Mouse (Mus musculus): ENCODE data around the gene Tas1r1.

Gene Tas1r1

DNA sequence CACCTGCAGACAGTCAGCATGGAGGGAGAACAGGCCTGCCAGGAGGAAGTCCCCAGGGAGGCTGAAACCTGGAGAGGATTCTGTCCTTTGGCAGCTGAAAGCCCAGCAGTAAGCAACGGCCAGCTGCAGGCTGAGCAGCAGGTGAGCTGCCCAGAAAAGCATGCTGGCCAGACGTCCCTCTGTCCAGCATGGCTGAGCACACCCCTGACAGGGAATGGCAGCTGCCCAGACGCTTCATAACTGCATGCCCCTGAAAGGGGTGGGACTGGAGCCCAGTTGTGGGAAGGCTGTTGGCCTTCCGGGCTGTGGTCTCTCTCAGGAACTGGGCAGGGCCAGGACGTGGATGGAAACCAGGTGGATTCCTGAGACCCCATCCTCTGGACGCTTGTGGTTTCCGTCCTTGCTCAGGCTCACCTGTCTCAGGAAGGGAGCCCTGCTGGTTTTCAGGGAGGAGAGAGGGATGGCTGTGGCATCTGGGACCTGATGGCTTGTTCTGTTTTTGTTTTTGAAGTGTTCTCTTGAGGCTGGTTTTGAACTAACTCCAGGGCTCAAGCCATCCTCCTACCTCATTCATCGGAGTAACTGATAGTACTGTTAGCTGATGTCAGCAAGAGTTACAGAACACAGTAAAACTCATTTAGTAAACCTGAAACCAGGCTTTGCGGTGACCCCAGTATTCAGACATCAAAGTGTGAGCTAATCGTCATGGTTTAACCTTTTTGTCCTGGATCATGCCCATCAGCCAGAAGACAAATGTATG lies at the start of gene Tas1r1:
TSS of gene Tas1r1 (minus strand) at position 344 of the 760 bp plus-strand sequence.
- DNase-seq: no peak

DNA sequence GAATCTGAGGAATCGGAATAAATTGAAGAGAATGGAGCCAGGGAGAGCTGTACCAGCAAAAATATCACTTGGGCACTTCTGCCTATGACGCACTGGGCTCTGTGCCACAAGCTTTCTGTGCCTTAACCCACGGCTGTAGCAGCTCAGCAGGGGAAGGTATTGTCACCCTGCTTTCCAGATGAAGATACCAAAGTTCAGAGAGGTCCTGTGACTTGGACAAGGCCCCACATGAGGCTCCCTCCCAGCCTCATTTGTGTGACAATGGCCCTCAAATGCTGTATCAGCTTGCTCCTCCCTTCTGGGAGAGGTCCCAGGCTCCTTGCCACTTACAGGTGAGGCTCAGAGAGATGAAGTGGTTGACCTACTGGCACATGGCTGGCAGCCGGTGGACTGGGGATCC lies 49.8 kb upstream of the Tas1r1 start:
- no peak for DNase-seq

DNA sequence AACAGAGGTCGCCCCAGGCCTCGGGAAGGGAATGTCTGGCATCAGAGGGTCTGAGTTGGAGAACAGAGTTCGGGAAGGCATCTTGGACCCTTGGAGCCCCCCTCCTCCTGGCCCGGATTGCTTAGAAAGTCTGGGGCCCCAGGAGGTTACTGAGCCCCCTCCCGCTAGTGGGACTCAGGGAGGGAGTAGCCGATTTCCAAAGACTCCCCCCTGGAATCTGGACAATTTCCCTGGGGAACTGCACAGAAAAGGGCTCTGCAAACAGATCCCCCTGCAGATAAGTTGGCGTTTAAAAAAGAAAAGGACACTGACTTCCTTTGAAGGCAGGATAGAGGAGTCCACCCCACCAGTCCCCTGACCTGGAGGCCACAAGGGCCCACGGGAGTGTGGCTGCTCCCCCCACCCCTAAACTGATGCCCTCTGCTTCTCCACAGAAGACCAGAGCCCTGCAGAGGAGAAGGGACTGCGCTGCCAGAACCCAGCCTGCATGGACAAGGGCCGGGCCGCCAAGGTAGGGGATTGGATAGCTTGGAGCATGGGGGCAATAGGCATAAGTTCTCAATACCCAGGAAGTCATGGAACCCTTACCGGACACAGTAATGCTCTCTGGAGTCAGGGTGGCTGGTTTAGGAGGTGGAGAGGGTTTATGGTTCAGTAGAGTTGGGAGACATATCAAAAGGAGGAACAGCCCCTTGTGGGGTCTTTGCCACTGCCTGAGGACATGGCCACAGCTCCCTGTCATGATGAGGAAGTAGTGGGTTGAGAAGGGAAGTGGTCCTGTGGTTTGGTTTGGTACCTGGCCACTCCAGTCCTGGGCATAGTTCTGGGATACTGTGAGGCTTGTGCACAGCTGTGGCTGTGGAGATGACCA lies 49.1 kb upstream of the Tas1r1 start:
- no peak for DNase-seq

DNA sequence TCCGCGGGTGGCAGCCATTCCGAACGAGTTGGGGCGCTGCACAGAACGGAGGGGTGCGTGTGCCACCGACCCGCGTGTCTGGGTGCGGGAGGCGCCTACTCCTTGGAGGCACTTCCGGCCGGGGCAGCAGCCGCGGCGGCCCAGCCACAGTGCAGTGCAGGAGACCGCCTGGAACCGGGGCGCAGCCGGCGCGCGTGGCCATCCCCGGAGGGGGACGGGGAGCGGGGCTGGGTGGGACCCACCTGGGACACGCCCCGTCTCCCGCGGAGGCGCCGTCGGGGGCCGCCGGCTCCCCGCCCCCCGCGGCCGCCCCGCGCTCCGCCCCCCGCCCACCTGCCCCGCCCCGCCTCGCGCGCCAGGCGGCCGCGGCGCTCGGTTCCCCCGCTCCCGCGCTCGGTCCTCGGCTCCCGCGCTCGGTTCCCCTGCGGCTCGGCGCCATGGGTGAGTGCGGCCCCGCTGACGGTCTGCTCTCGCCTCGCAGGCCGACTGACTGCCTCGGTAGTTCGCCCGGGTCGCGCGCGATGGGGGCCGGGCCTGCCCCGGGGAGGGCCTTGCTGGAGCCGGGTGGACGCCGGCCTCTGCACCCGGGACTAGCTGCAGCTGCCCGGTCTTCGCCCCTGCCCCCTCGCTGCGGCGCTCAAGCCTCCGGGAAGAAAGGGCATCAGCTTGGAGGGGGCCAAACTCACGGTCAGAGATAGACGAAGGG lies 48.3 kb upstream of the Tas1r1 start:
- DNase-seq: peak; percentile 67 to 80

DNA sequence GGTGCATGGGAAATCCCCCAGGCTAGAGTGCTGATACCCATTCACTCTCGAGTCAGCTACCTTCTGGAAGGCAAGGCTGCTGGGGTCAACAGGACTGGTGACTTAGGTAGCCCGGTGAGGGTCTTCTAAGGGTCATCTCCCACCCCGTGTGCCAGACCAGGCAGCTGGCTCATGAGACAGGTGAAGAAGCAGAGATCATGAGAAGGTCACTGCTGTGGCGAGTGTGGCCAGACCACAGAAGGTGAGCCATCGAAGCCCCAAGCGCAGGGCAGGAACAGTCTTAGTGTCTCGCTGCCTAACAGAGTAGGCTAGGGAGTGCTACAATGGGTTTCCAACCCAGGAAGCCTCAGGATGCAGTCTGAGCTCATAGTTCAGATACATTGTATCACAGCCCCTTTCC lies 46.2 kb upstream of the Tas1r1 start:
- DNase-seq: no peak

DNA sequence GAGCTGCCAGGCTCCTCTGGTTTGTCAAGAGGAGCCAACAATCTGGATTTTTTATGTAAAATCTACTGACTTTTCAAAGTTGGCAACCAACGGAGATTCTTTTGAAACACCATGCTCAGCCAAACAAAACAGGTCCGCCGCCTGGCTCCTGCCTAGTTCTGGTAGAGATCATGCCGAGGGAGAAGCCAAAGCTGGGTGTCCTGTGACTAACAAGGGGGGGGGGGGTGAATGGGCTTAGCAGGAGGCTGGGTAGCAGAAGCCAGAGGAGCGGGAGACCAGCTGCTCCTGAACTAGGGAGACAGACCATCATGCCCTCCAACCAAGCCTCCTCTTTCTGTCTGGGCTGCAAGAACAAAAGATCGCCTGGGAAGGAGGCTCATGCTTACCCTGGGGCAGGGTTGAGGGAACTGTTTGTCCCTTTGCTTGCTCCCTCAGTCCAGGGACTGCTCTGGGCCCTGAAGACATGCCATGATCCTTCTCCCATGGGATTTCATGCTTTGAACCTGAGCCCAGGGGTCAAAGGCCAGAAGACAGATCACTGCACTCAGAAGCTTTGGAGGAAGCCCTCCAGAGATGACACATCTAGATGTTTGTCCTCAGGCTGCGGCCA lies 45.3 kb upstream of the Tas1r1 start:
- no peak for DNase-seq

DNA sequence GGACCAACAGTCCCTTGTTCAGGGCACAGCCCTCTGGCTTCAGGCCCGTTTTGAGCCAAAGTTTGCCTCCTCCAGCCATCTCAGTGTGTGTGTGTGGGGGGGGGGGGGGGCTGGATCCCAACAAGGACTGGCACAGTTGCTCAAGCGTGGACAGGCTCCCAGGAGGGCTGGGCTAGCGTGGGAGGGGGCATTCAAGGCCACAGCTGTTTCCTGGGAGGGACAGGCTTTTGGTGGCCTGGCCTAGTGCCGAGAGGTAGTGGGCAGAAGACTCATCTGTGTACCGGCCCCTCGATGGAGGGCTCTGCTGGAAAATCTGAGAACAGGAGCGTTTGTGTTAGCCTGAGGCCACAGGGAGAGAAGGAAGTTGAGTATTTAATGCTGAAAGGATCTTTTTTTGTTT lies 41.6 kb upstream of the Tas1r1 start:
- DNase-seq: no peak

DNA sequence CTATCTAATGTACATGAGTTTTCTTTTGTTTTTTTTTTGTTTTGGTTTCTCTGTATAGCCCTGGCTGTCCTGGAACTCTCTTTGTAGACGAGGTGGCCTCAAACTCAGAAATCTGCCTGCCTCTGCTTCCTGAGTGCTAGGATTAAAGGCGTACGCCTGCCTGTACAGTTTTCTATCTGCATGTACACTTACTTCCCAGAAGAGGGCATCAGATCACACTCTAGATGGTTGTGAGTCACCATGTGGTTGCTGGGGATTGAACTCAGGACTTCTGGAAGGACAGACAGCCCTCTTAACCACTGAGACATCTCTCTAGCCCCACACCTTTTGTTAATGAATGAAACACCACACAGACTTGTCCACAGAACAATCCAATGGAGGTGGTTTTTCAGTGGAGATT lies 40.9 kb upstream of the Tas1r1 start:
- no peak for DNase-seq

DNA sequence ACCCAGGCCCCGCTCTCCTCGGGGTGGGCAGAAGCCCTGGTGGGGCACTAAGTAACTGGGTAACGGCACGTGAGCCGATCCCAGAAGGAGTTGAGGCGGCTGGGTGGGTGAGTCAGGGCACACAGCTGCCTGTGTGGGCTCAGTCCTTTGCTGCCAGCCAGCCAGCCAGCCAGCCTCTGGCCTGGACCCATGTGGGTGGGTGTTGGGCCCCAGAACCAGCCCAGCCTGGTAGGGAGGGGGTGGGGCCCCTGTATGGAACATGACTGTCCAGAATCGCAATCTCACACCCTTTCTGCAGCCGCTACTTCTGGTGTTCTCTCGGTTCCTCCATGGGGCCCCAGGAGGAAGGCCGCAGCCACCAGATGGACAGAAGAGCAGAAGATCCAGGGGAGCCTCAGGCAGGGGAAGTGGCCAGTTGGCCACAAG lies 39.8 kb upstream of the Tas1r1 start:
- DNase-seq: no peak

DNA sequence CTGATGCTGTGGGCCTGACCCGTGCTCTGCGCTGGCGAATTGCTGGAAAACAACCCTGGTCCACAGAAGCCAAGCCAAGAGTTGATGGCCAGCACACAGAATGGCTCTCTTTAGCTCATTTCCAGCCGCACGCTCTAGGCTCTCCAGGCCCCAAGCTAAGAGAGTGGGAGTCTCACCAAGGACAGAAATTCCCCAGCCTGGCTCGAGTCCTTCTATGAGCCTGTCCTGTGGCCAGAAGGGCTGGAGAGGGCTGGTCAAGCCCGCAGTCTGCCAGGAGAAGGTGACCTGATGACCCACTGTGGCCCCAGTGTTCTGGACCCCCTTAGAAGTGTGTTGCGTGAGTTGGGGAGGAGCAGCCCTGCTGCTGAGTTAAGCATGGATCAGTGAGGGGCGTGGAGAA lies 38.8 kb upstream of the Tas1r1 start:
- DNase-seq: no peak

DNA sequence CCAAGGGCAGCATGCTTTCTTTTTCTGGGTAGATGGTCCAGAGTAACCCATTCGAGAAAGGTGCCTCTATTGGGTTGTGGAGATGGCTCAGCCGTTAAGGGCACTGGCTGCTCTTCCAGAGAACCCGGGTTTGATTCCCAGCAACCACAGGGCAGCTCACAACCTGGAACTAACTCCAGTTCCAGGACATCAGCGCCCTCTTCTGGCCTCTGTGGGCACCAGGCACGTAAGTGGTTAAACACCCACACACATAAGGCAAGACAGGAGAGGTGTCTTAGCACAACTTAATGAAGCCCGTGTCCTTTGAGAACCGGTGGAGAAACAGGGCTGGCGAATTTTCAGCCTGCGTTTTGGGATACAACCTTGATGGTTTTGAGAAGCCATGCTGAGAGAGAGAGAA lies 36.2 kb upstream of the Tas1r1 start:
- no peak for DNase-seq

DNA sequence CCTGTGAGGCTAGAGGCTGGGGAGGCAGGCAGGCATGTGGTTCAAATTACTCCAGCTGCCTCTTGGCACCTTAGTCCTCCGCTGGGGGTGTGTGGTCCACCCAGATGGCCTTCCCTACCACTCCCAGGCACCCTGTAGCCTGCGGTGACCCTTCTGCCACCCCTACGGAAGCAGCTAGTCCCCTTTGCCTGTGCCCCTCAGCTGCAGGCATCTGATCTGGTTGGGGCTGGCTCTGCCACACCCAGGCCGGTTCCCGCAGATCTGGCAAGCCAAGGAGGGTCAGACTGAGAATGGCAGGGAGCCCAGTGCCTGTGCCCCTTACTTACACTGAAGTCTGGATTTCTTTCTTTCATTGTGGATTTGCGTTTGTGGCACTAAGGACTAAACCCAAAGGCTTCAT lies 35.3 kb upstream of the Tas1r1 start:
- DNase-seq: no peak

DNA sequence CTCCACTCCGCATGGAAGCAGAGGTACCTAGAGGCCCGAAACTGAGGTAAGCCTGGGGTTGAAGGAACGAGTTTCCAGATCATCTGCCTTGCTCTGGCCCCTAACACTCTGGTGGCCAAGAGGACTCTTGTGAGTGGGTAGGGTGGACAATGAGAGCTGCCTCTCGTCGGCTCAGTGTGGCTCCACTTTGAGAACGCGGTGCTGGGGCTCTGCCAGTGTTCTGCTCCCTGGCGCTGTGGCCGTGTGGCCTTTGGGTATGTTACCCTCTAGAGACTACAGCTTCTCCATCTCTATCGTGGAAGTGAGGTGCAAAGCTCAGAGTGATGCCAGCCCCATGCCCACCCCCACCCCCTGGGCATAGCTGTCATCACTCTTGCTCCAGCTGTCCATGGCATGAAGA lies 34.3 kb upstream of the Tas1r1 start:
- DNase-seq: no peak

DNA sequence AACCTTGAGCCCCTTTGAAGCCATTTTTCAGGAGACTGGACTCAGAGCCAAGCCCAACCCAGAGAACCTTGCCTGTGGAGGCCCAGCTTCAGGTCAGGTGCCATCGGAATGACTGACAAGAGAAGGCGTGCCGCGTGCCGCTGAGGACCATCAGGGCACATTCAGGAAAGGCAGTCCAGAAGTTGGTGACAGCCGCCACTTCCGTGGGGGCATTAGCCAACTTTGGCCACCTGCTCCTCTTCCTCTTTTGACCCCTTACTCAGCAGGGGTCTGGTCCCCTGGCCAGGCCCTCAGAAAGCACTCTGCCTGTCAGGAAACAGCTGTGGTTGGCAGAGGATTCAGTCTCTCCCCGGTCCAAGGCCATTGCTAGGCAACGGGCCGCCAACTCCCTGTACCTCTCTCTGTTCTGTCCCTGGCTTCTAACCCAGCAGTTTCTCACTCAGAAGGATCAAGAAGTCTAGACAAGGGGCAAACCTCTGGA lies 33.8 kb upstream of the Tas1r1 start, which contains the start of gene Plekhg5:
TSS of gene Plekhg5 (plus strand) at position 378 of the 481 bp plus-strand sequence.
- DNase-seq: no peak

DNA sequence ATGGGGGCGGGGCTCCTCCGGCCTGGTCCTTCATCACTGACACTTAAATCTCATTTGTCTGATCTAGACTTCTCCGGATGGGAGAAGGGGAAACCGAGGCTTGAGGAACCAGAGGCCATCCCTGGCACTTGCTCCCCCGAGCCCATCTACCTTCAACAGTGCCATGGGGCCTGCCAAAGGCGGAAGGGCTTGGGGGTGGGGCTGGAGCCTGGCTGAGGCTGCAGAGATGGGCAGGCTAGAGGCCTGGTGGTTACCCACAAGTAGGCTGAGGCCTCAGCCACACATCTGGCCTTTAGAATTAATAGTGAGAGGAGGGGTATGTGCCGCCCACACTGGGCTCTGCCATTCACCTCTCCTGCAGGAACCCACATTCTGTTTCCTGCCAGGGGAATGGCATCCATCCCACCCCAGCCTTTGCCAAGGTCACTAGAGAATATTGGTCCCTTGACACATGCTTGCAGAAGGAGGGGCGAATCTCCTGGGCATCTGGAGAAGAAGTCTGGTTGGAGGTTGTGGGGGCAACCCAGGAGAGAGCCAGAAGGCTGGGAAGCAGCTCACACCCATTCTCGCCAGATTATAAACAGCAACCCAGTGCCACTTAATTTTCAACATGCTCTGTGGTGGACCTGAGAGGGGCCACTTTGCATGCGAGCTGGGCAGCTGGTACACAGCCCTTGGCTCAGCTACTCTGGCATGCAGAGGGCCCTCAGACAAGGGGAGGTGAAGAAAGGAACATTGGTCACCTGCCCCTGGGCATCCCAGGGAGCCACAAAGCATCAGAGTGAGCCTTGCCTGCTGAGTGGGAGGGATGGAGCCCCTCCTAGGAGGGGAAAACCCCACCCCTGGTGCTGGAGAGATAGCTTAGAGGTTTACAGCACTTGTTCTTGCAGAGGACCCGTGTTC lies 32.4 kb upstream of the Tas1r1 start:
- no peak for DNase-seq

DNA sequence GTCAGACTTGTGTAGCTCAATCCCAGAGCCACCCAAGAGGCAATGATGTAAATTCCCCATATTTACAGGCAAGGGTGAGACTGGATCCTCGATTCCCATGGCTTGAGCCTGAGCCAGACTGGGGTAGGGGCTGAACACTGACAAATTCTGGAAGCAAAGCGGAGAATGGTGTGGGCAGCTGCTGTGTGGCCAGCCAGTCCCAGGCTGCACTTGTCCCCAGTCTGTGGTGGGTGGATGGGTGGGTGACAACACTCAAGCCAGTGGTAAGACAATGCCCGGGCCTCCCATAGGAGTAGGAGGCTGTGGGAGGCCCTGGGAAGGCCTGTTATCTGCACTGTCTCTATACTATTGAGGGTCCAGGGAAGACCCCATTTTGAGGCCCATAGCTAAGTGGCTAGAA lies 30.9 kb upstream of the Tas1r1 start:
- no peak for DNase-seq

DNA sequence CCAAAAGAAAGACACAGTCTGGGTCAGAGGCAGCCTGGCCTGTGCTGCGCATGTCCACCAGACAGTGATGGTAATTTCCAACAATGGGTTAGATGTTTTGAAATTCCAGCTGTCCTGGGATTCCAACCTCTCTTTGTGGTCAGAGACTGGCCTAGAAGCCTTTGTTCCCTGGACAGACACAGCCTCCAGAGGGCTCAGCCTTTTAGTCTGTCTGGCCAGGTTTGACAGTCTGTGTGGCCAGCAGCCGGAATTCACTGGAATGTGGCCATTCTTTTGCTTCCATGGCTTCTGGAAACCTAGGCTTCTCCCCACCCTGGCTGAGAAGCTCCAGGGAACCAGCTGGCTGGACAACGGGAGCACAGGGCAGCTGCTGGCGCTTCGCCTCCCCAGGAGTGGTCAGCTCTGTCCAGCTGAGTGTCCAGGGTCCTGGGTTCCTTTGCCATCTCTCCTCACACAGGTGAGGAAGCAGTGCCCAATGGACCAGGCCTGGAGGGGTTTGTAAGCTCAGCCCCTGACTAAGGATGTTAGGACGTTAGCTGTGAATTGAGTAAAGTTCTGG lies 29.9 kb upstream of the Tas1r1 start:
- no peak for DNase-seq

DNA sequence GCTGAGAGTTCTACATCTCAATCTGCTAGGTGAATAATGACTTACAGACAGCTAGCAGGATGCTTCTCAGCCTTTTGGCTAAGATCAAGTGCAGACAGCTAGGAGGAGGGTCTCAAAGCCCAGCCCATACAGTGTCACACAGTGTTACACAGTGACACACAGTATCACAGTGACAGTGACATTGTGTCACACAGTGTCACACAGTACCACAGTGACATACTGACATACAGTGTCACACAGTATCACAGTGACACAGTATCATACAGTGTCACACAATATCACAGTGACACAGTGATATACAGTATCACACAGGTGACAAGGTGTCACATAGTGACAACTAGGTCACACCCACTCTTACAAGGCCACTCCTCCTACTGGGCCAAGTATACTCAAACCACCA lies 28.9 kb upstream of the Tas1r1 start:
- DNase-seq: no peak

DNA sequence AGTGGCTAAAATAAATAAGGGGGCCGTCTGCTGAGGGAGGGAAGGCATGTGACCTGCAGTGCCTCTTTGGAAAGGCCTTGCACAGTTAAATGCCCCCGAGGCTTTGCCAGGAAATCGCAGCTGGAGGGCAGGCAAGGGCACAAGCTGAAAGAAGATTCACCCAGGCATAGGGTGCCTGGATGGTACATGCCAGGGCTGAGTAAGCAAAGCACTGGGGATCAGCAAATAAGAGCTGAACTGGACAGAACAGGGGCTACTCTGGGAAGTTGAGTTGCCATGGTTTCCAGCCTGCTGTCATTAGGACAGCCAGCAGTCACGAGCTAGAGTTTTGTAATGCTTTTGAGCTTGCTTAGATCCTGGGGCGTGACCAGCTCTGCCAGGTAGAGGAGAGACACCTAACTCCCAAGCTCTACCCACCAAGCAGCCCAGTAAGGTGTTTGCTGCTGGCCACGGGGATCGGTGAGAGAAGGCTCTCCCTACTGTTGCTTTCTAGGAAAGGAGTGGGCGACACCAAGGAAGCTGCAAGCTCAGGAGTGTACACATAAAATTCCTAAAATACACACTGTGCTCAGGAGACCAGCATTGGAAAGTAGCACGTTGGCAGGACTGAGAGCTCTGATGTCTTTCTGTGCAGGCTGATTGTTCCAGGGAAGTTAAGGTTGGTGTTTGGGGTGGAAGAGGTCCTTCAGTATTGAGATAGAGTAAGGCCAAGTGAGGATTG lies 24.2 kb upstream of the Tas1r1 start:
- no peak for DNase-seq

DNA sequence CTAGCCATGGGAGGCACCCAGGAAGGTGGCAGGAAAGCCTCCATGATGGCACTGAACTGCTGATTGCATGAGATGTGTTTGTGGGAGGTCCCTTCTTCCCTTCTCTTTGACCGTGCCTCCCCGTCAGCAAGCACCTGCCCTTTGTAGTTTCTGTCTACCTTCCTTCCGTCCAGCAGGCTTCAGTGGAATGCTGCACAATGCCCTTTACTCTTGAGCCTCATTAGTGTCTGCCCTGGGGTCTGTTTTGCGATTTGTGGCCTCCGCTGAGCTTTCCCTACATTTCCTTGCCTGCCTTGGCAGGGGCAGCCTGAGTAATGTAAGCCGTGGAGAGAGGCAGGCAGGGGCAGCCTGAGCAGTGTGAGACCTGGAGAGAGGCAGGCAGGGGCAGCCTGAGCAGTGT lies 6.2 kb upstream of the Tas1r1 start:
- no peak for DNase-seq

DNA sequence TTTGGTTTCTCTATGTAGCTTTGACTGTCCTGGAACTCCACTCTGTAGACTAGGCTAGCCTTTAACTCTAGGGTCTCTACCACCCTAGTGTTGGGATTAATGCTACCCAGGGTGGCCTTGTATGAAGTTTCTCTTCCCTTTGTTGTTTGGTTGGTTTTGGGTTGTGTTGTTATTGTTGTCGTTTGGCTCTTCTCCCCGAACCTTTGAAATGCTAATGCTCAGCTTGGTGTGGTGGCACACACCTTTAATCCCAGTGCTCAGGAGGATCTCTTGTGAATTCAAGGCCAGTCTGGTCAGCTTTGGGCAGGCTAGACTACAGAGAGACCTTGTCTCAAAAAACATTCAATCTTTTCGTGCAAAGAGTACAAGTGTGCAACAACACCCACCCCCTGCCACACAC lies 4.8 kb upstream of the Tas1r1 start:
- no peak for DNase-seq
